Mouse (Mus musculus) testis, postnatal 10 days (tissue): ENCODE measurements around the gene Hs3st3b1.

Experiments used
- DNase-seq: peaks from one replicate; pipeline ENCODE4 v3.0.0; 2021; ENCODE audit warnings: low spot score

Gene Hs3st3b1

DNA sequence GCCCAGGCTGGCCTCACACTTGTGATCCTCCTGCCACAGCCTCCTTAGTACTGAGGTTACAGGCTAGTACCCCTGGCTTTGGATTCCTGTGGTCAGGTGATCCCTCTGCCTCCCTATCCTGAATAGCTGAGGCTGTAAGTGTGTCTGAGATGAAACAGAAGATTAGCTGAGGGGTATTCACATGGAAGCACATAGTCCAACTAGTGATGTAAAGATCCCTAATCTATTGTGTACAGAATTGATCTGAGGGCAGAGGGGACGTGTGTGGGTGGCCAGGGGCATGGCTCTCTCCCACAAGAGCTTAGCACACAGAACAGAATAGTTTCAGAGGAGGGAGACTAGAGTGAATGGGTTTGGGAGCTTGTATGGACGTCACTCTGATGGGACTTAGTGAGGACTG, 41.8 kb downstream of the Hs3st3b1 start:
- no peak for DNase-seq

DNA sequence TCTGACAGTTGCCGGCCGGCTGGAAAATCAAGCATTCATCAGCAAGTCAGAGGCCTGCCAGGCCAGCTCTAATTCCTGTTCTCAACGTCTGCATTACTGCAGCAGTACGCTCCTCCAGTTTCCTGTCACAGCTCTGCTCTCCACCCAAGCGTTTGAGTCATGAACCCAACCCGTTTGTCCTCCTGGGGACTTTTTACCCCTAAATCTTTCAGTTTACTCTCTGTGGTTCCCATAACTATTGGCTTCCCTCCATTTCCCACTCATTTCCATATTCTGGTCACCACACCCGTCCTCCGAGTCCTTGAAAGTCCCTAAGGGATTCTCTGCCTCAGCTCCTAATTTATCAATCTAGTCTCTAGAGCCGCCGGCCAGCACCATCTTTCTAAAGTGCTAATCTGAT, 42.8 kb downstream of the Hs3st3b1 start:
- no peak for DNase-seq

DNA sequence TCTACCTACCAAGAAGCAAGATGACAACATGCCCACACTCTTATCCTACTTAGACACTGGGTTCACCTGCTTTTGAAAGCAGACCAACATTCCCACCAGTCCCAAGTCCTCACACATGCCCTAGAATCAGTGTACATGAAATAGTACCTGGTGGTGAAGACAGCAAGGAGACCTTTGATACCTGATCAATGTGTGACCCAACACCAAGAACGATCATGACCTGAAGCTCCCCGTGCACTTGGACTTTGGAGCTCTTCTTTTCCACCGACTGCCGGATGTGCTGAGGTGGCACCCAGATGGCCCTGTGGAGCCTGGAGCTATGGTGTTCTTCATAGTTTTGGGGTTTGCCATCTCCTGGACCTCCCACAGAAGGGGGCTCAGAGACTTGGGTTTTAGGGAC, 43.5 kb downstream of the Hs3st3b1 start:
- no peak for DNase-seq

DNA sequence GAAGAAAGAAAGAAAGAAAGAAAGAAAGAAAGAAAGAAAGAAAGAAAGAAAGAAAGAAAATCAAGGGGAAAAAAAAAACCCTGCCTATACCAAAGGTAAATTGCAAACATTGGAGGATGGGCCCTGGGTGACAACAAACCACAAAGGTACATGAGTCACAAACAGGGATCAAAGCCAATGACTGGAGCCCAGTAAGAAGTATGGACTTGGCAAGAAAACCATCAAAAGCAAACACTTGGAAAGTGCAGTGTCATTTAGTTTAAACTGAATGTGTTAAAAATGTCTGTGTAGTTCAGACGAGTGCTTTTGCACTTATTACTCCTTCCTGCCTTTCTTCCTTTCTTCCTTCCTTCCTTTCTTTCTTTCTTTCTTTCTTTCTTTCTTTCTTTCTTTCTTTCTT, 59.3 kb downstream of the Hs3st3b1 start:
- no peak for DNase-seq

DNA sequence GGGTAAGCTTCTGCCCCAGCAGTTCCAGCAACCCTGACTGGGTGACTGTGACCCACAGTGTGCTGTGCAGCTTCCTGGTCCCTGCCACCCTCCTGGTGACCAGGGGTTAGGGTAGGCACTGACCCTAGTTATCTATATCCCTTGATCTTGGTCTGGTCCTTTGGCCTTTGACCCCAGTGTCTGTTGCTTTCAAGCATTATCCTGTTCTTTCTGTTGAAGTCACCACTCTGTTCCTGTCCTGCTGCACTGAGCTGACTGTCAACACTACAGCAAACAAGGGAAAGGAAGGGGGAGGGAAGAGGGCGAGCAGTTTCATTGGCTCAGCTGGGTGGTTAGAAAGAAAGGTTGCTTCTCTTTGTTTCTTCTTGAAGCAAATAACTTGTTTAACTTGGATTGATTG, 60.1 kb downstream of the Hs3st3b1 start:
- DNase-seq: no peak

DNA sequence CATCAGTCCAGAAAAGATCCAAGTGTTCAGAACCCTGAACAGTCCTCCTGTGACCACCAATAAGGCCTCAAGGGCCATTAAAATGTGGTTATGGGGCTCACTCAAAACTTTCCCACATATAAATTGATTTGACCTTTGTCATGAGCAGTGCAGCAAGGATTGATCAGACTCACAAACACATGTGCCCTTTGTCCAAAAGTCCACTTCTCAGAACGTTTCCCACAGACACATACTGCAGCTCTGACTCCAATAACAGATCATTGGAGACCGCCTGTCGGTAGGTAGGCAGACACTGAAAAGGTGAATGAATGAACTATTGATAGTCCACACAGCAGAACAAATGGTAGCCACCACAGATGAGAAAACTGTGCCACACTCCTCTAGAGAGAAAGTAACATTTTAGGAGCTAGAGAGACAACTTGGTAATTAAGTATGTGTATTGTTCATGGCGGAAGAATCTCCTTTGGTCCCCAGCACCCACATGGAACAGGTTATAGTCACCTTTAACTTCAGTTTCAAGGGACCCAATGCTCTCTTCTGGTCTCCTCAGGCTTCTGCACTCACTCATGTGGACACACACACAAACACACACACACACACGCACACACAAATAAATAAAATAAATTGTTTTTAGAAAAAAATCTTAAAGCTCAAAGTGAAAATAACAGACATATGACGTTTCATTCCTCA, 70.9 kb downstream of the Hs3st3b1 start:
- no peak for DNase-seq

DNA sequence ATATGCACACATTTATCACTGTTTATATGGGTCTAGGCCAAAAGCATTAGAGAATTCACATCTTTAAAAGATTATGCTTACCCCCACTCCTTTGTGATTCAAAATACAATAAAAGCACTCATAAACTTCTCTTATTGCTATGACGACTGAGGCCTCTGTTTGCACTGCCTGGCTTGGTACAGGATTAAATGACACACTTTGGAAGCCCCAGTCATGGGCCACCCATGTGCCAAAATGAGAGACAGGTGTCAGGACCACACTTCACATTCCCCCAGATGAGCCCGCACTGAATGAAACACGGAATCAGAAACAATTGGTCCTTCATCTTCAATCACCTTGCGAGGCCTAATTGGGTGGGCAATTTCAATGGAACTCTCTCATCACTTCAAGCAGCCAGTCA, 71.8 kb downstream of the Hs3st3b1 start:
- no peak for DNase-seq

DNA sequence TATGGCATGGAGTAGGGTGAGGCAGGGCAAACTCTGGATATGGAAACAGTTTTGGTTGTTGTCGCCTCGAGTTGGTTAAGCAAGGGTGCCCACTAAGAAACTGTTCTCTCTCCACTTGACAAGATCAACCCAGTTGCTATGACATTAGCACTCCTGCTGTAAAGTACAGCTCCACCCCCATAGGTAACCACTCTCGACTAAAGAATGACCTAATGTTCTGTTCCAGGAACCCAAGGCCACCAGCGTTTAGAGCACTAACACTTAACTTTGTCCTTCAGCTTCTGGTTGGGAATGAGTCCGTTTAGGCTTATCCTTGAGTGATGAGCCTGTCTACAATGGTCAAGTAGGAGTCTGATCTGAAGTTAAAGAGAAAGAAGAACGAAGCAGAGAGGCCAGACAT, 76.7 kb downstream of the Hs3st3b1 start:
- no peak for DNase-seq

DNA sequence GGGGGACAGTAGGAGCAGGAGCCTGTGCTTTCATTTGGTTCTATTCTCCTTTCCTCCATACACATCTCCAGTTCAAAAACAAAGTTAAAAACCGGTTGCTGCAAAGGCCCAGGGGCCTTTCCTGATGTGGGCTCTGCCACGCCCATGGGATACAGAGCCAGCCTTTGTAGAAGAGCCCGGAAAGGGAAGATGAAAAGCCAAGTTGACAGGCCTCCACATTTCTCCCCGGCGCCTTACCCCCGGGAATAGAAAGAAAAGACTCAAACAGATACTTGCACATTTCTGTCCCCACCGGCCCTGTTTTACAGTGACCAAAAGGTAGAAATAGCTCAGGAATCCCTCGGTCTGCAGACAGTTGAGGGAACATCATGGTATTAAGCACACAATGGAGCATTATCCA, 77.4 kb downstream of the Hs3st3b1 start:
- no peak for DNase-seq

DNA sequence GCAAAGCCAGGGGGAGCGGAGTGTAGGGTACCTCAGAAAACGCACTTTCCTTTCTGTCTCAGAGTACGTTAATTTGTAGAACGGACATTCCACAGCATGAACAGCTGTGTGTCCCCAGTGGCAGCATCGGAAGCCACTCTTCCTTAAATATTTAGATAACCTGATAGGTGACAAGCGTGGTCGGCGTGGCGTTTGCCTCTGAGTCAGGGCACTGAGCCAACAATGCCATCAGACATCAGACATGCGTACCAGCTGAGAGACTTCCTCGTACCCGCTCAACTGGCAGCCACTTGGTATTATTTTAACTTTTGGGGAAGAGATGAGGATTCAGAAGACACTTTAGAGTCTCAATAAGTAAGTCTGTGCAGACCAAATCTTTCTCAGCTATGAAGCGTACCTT, 84.6 kb downstream of the Hs3st3b1 start:
- no peak for DNase-seq
